Mouse (Mus musculus): ENCODE measurements at regions not wholly inside any gene's neighbourhood (a gene's known extent, or its start where the extent isn't known, plus 50 kb on each side); places are given as distances from the start of the nearest gene placed in this dataset.

- no peaks in the 10 kb centered on the region for H3K4me1 ChIP-seq (ENCODE audit: control insufficient read depth, insufficient read depth, low read length)
- no peaks in the 10 kb centered on the region for H3K9me3 ChIP-seq (replicated peaks; ENCODE audit: control insufficient read depth, low read length, poor library complexity, severe bottlenecking)
- no peaks in the 10 kb centered on the region for H3K36me3 ChIP-seq (ENCODE audit: control insufficient read depth, insufficient read depth, low read length)
- H3K4me3 ChIP-seq (ENCODE audit: low read depth, low read length): no peak overlapping the region
- no peak overlapping the region for H3K4me2 ChIP-seq (ENCODE audit: low read length)
- 69% methylated on average over 2 of the region's 2 CpGs for WGBS
- H3K27ac ChIP-seq (ENCODE audit: low read length): no peak overlapping the region
- no peaks in the 10 kb centered on the region for H3K27me3 ChIP-seq (ENCODE audit: control insufficient read depth, insufficient read depth, low read depth, low read length)
- H3K9ac ChIP-seq (ENCODE audit: low read depth, low read length): no peak overlapping the region
- ATAC-seq: no peak
These were observed 87.7 kb downstream of the Stc2 start for GRCm38 (mm10) chr11:31282136-31282535.

- Histone ChIP-seq H3K9ac (ENCODE audit: low read depth, low read length) (no peak overlapping the region), H3K36me3 (ENCODE audit: control insufficient read depth, insufficient read depth, low read length) (no peaks in the 10 kb centered on the region), H3K4me2 (ENCODE audit: low read length) (no peak overlapping the region), H3K4me1 (ENCODE audit: control insufficient read depth, insufficient read depth, low read length) (no peaks in the 10 kb centered on the region), H3K4me3 (ENCODE audit: low read depth, low read length) (no peak overlapping the region), H3K27ac (ENCODE audit: low read length) (no peak overlapping the region), H3K27me3 (ENCODE audit: control insufficient read depth, insufficient read depth, low read depth, low read length) (no peaks in the 10 kb centered on the region), H3K9me3 (replicated peaks; ENCODE audit: control insufficient read depth, low read length, poor library complexity, severe bottlenecking) (no peaks in the 10 kb centered on the region)
- peak; percentile 85 for ATAC-seq
- WGBS: 19% methylated on average over 2 of the region's 2 CpGs
These were observed 66.2 kb upstream of the Gm17332 start for GRCm38 (mm10) chr11:31248467-31248866.

Measured in midbrain, embryonic 16.5 days (tissue).